Mouse (Mus musculus) forelimb bud, embryonic 11.5 days (tissue): ENCODE measurements around the gene Tnfrsf17.
"Not testable (repeated sequence)": the region's sequence is repeated elsewhere in the genome, so short reads cannot be mapped to it uniquely, and the experiment has no call there.

Experiments
- DNase-seq: peaks from one replicate; pipeline ENCODE4 v3.0.0-alpha.2; 2012; ENCODE audit warnings: low read depth, low spot score

Gene Tnfrsf17

DNA sequence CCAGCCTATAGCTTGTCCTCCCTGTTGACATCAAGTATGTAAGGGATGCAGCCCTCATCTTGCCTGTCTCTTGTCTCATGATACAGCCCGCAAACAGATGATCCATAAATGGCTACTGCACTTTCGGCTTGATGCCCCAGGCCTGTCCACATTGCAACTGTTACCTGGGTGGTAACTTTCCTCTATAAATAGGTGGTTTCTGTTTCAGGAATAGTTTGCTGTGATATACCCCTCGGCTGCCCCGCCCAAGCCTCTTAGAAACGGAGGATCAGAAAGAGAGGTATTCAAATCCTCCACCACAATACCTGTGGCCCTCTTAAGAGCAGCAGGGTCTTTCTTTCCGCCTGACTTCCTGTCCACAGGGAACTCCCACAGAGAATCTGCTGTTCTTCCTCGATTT, at the start of gene Tnfrsf17:
TSS of gene Tnfrsf17 (plus strand) at position 301 of the 400 bp plus-strand sequence.
- no peak for DNase-seq

DNA sequence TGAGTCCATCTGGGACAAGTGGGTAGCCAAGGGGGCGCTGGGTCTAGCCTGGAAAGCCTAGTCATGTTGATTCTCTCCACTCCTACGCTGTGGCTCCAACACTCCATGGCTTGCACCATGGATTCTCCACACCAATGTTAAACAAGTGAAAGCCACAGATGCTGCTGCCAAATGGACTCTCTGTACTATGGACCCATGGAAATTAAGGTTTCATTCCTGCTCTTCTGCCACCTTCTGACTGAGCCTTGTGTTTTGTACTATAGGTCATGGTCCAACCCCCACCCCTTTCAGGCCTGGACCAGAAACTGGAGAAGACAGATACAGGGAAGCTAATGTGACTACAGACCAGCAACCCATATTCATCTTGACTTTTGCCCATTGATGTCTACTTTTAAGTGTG, 47.1 kb upstream of the Tnfrsf17 start:
- DNase-seq, result no peak

- no peak for DNase-seq
Observed at GRCm38 (mm10) chr16:11269808-11270207, 43.8 kb upstream of the Tnfrsf17 start.

- no peak for DNase-seq
Observed at GRCm38 (mm10) chr16:11270642-11271041, 43.0 kb upstream of the Tnfrsf17 start.

- DNase-seq, result no peak
Observed at GRCm38 (mm10) chr16:11271073-11271472, 42.5 kb upstream of the Tnfrsf17 start.

DNA sequence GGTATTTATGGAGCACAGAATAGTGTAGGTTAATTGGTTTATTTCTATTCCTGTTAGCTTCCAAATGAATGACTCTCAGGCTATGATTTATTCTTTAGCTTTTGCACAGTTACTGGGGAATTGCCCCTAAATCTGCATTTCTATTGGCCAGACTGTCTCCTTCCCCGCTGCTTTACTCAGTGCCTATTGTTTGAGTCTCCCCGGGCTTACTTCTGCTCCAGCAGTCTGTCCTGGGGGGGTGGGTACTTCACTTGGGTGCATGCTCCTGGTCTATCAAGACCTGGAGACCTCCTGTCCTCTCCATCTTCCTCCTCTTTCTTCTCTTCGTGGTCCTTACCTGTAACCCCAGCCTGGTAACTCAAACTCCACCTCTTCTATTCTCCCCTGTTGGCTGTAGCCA, 36.7 kb upstream of the Tnfrsf17 start:
- DNase-seq, result no peak

- no peak for DNase-seq
Observed at GRCm38 (mm10) chr16:11278778-11279177, 34.8 kb upstream of the Tnfrsf17 start.

GRCm38 (mm10) chr16:11282655-11283232, 30.9 kb upstream of the Tnfrsf17 start:
- no peak for DNase-seq

DNA sequence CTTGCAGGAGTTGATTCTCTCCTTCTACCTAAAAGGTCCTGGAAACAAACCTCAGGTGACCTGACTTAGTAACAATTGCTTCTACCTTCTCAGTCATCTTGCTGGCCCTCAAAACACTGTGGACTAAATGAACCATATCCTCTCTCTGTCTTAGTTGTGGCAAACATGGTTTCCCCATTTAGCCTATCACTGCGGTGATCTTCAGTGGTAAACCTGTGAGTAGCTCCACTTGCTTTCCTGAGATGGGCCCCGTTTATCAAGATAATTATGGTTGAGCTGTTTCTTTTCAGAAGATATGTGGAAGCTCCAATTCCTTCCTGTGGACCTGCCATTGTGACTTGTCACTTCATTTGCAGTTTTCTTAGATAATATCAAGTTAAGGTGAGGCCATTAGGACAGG, 28.7 kb upstream of the Tnfrsf17 start:
- no peak for DNase-seq

DNA sequence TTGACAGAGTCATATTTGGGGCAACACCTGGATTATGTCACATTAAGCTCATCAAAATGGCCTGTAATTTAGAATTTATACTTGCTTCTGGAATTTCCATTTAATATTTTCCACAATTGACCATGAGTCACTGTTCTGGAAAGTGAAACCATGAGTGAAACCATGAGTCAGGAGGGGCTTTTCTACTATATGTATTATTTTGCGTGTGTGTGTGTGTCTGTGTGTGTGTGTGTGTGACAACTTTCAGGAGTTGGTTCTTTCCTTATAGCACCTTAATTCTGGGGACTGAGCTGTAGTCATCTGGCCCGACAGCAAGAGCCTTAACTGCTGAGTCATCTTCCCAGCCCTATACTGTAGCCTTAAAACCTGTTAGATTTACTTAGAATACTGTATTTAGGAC, 27.7 kb upstream of the Tnfrsf17 start:
- DNase-seq, result no peak

GRCm38 (mm10) chr16:11288873-11289272, 24.7 kb upstream of the Tnfrsf17 start:
- DNase-seq, result not testable (repeated sequence)

GRCm38 (mm10) chr16:11295583-11295982, 18.0 kb upstream of the Tnfrsf17 start:
- DNase-seq, result not testable (repeated sequence)

- DNase-seq, result not testable (repeated sequence)
Observed at GRCm38 (mm10) chr16:11297700-11298099, 15.9 kb upstream of the Tnfrsf17 start.

- DNase-seq, result no peak
Observed at GRCm38 (mm10) chr16:11303741-11304140, 9.9 kb upstream of the Tnfrsf17 start.

GRCm38 (mm10) chr16:11305531-11305930, 8.1 kb upstream of the Tnfrsf17 start:
- DNase-seq, result no peak

- DNase-seq, result no peak
Observed at GRCm38 (mm10) chr16:11315786-11316320, 2.2 kb downstream of the Tnfrsf17 start.

- DNase-seq, result no peak
Observed at GRCm38 (mm10) chr16:11316748-11317147, 3.1 kb downstream of the Tnfrsf17 start.

GRCm38 (mm10) chr16:11317324-11317723, 3.7 kb downstream of the Tnfrsf17 start:
- peak; percentile 80 for DNase-seq

DNA sequence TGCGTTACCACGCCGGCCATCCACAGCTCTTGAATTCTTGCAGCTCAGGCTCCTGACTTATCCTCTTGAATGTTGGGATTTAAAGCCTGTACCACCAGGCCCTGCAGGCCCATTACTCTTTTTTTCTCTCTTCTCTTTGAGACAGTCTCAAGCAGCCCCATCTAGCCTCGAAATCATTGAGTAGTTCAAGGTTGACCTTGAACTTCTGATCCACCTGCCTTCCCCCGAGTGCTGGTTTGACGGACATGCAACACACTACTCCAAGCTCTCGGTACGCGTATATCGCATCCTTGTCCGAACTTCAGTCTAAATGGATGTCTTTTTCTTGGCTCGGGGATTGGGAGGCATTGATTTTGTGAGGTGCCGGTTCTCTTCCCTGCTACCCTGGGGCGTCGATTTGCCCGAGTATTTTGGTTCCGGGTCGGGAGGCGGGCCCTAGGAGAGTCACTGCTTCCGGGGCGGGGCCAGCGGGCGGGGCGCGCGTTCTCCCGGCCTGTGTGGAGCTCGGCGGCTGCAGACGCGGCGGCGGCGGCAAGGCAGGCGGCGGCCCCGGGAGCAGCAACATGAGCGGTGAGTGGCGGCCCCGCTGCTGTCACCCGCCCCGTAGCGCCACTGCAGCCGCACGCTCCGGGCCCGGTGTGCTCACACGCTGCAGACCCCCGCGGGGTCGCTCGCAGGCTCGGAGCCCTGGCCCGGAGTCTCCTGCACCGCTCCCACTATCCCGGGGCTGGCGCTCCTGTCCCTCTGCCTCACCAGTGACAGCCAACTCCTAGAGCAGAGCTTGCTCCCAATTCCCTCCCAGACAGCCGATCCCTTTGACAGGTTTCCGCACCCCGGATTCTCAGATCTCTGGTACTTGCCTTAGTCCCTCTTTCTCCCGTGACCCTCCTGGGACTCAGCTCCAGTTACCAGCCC, 9.1 kb downstream of the Tnfrsf17 start, which contains the start of gene Snx29:
TSS of gene Snx29 (plus strand) at position 500 of the 915 bp plus-strand sequence.
- peak; percentile 78 for DNase-seq

- no peak for DNase-seq
Observed at GRCm38 (mm10) chr16:11323324-11324051, 9.9 kb downstream of the Tnfrsf17 start.

DNA sequence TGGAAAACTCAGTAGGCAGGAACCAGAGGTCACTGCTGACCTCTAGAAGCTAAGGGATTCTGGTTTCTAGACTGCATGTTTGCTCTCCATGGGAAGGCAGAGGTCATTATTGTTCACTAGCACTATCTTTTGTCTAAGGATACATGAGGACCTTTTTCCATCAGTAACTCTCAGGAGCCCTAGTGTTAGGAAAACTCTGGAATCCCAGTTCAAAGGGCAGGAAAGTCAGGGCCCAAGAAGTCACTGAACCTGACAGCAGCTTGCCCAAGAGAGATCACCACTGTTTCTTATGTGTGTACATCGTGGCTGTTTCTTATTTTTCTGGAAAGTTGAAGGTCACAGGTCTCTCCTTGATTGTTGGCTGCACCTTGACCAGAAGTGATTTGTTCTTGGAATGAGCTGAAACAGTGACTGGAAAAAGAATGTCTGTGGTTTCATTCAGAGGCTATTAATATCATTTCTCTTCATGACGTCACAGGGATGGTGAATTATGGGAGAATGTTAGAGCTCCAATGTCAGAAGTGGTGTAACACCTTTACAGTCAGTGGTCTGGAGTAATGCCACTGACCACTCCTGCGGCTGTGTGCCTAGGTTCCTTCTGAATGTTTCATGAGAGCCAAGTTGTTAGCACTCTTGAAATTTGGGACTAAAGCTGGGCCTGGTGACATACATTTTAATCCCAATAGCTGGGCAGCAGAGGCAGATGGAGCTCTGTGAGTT, 16.6 kb downstream of the Tnfrsf17 start:
- DNase-seq, result no peak
